Mouse (Mus musculus) activated CD4-positive, CD25-positive, alpha-beta regulatory T cell (primary cell): Measurements from ENCODE around the gene Krt71. TPM values are rescaled to one million over a fixed set of nuclear protein-coding genes. Genes with fewer than 3 reads are reported as not detected.

Experiments used
- polyA plus RNA-seq, 2 experiments: library from polyadenylated mRNA; unstranded; fragments of 100-300 nt; shearing (Covaris generic); gene quantifications; one replicate each; pipeline ENCODE4 v1.2.1; 2017

Krt71 gene
- not detected for polyA plus RNA-seq

DNA sequence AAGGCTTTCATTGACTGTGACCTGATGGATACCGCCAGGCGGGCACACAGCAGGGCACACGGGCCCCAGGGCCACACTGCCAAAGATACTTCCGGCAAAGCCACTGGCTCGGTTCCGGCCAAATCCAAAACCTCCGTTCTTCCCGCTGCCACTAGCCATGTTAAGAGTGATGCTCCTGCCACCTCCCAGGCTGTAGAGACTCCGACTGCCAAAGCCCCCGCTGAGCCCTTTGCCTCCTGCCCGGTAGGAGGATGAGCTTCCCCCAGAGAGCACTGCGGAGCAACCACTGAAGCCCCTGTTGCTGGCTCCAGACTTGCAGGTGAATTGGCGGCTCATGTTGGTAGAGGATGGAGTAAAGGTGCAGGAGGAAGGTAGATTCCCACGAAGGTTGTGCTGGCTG, at the start of gene Krt71:
Krt71 (minus strand) TSS at position 399 of the 400 bp plus-strand sequence.

DNA sequence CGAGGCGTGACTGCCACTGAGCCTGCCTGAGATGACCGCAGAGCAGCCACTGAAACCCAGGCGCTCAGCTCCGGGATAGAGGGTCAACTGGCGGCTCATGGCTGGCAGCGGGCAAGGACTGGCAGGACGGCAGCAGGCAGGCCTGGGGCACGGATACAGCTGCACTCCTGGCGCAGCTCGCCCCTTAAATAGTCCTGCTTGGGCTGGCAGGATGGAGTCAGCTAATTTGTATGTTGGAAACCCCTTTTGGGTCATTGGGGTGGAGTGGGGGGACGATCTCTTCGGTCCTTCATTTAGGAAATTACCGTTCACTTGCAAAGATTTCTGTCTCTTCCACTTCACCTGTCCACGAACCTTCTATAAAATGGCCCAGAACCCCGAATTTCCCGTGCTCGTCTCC, 43.5 kb upstream of the Krt71 start, which contains the start of gene Krt72:
Krt72 (minus strand) TSS at position 101 of the 400 bp plus-strand sequence.

DNA sequence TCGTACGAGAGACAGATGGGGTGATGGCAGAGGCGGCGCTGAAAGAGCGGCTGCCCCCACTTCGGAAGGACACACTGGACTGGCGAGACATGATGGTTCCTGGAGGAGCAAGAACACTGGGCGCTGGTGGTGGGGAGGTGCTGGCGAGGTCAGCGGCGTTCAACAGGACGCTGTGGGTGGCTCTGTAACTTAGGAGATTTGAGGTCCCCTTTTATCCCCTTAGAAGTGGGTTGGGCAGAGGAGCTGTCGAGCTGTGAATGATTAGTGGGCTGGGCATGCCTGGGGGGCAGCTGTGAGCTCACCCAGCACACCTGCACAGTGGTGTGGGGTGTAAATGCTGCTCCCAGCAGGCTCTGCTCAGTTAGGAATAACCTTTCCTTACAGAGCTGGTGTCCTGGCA, 30.2 kb downstream of the Krt71 start, which contains the start of gene Krt5:
Krt5 (minus strand) TSS at position 179 of the 400 bp plus-strand sequence.

DNA sequence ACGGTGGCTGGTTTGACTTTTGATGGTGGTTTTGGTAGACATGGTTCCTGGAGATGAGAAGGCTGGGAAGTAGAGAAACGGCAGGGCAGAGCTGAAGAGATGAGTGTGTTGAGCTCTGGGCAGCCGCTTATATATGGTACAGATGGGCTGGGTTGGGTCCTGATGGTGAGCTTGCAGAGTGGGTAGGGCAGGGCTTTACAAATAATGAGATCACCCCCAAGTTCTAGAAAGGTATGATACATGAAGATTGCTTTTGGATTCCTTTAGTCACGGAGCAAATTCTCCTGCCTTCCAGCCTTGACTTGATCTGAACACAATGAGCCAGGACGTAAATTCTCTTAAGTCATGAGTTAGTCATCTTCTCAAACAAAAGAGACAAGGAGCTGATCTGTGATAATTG, 48.7 kb downstream of the Krt71 start, which contains the start of gene Krt6a:
Krt6a (minus strand) TSS at position 101 of the 400 bp plus-strand sequence.

Other genes starting within 250 kb of the Krt71 start
- not detected for gene Gm49425, start 225.8 kb downstream of the Krt71 start, polyA plus RNA-seq
- gene Krt84, start 210.3 kb downstream of the Krt71 start, polyA plus RNA-seq: under 1 TPM in 1 of 2 experiments, not detected in 1; 0.15 TPM
- under 1 TPM in 1 of 2 experiments, not detected in 1; 0.09 TPM for gene Krt82, start 192.4 kb downstream of the Krt71 start, polyA plus RNA-seq
- gene Krt90, start 180.2 kb downstream of the Krt71 start, polyA plus RNA-seq: under 1 TPM in 1 of 2 experiments, not detected in 1; 0.06 TPM
- under 1 TPM in 1 of 2 experiments, not detected in 1; 0.14 TPM for gene Krt75, start 169.2 kb downstream of the Krt71 start, polyA plus RNA-seq
- not detected for gene Gm5414, start 114.9 kb downstream of the Krt71 start, polyA plus RNA-seq
- not detected for gene Gm5478, start 95.7 kb downstream of the Krt71 start, polyA plus RNA-seq
- gene Krt6b, start 62.8 kb downstream of the Krt71 start, polyA plus RNA-seq: under 1 TPM in 1 of 2 experiments, not detected in 1; 0.38 TPM
- gene Krt6a, start 48.8 kb downstream of the Krt71 start, polyA plus RNA-seq: not detected
- not detected for gene Krt5, start 30.2 kb downstream of the Krt71 start, polyA plus RNA-seq
- gene Krt72, start 43.4 kb upstream of the Krt71 start, polyA plus RNA-seq: under 1 TPM in 1 of 2 experiments, not detected in 1; 0.23 TPM
- under 1 TPM in 1 of 2 experiments, not detected in 1; 0.07 TPM for gene Krt73, start 59.2 kb upstream of the Krt71 start, polyA plus RNA-seq
- gene Krt2, start 75.1 kb upstream of the Krt71 start, polyA plus RNA-seq: not detected
- under 1 TPM in 1 of 2 experiments, not detected in 1; 0.17 TPM for gene Krt1, start 107.7 kb upstream of the Krt71 start, polyA plus RNA-seq
- not detected for gene Krt77, start 126.6 kb upstream of the Krt71 start, polyA plus RNA-seq
- gene Krt76, start 149.8 kb upstream of the Krt71 start, polyA plus RNA-seq: under 1 TPM in 1 of 2 experiments, not detected in 1; 0.10 TPM
- under 1 TPM in 1 of 2 experiments, not detected in 1; 0.27 TPM for gene Krt4, start 181.6 kb upstream of the Krt71 start, polyA plus RNA-seq
- not detected for gene Krt79, start 197.2 kb upstream of the Krt71 start, polyA plus RNA-seq
- gene Krt78, start 211.2 kb upstream of the Krt71 start, polyA plus RNA-seq: not detected